Mouse (Mus musculus) regulatory T cell (primary cell): Measurements from ENCODE around the gene Klk1.

Source experiments
- in situ Hi-C: fragments of 300-600 bp; cut with MboI, MseI; formaldehyde crosslinking; loops from one replicate; pipeline ENCODE4 v1.15.1; 2025; ENCODE audit warnings: high pct_unique_total_duplicates

Klk1 gene

DNA sequence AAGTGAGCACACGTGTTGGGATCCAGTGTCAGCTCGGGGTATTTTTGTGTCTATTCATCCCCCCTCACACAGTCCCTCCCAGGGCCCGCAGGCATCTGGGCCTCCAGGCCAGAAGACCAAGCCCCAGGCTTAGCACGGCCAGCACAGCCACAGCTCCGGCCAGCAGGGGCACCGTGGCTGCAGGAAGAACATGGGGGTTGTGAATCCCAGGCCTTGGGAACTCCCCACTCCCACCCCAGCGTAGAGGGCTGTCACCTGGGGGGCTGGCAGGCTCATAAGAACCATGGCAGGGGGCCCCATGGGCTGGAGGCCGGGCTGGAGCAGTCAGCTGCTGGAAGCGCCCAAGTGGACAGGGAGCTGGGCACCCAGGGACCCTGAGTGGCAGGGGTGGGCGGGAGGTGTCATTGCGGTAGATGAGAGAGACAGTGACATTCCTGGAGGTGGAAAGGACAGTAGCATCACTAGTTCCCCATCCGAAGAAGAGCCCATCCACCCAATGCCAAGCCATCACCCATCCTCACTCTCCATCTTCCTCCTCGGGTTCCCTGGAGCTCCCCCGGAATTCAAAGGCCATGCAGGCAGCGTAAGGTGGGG lies 28.0 kb downstream of the Klk1 start:
- in situ Hi-C loops, result loop anchor here (10.0 kb wide), 1 partner anchor 1262 kb away; the partner anchor contains the start of gene Nucb1

DNA sequence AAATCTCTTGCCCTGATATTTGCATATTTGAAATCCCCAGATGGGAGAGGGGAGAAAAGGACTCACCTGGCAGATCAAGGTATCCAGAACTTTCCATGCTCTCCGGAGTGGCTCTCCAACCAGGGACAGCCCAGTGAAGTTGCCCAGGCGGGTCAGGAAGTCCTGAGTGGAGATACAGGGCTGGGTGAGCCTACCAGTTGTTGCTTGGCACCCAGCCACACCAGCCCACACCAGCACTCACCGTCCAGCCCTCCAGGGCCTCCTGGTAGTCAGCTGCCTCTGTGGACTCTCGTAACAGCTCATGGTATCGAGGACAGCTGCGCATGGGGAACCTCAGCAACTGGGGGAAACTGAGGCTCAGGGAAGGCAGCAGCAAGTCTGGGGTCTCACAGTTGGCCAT lies 29.8 kb downstream of the Klk1 start:
- in situ Hi-C loops, result loop anchor here (10.0 kb wide), 1 partner anchor 1260 kb away; the partner anchor contains the start of gene Nucb1

DNA sequence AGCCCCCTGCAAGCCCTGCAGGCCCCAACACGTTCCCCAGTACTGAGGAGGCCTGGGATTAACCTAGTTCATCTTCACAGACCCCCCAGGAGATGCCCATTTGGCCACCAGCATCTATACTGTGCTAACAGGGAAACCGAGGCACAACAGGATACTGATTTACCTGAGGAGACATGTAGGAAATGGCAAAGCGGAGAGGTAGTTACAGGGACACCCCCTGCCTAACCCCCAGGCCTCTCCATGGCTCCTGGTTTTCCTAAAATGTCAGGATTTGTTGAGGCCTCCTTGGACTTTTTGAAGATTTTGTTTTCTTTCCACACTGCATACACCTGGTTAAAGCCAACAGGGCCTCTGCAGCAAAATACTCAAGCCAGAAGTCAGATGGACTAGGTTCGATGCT lies 32.1 kb downstream of the Klk1 start, which contains the start of gene Acp4:
Gene Acp4 (minus strand): TSS at position 101 of the 400 bp plus-strand sequence.
- in situ Hi-C loops, result loop anchor here (10.0 kb wide), 1 partner anchor 1258 kb away; the partner anchor contains the start of gene Nucb1

DNA sequence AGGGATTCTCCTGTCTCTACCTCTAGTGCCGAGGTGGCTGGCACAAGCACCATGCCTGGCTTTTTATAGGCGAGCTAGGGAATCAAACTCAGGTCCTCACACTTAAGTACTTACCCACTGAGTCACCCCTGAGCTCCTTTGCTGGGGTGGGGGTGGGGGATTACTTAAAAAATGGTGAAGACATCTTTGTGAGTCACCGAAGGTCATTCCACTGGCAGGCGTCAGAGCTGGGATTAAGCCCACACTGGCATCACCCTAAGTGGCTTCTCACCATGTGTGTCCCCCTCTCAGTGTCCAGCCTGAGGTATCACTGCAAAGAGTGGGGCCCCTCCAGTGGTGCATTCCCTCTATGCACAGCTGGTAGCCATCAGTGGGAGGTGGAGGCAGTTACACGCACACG lies 35.2 kb downstream of the Klk1 start:
- in situ Hi-C loops, result loop anchor here (5.0 kb wide), 1 partner anchor 222 kb away; no protein-coding TSS in a partner anchor

DNA sequence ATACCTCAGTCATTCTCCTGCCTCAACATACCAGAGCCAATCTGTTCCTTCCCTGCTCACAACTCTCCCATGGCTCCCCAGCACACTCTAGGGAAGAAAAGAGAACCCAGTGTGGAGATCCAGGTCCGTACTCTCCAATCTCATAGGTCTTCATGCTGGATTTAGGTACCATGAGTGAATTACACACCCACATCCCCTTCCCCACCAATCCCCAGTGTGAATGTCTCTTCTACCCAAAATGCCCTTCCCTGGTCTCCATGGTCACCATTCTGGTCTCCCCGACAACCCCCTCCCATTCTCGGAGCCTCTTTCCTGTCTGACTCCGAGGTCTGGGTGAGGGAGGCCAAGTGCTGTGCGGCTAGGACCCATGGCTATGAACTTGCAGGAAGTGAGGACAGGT lies 36.0 kb downstream of the Klk1 start, which contains the start of gene Gm15517:
Gene Gm15517 (plus strand): TSS at position 301 of the 400 bp plus-strand sequence.
- in situ Hi-C loops, result loop anchor here (5.0 kb wide), 1 partner anchor 221 kb away; no protein-coding TSS in a partner anchor

DNA sequence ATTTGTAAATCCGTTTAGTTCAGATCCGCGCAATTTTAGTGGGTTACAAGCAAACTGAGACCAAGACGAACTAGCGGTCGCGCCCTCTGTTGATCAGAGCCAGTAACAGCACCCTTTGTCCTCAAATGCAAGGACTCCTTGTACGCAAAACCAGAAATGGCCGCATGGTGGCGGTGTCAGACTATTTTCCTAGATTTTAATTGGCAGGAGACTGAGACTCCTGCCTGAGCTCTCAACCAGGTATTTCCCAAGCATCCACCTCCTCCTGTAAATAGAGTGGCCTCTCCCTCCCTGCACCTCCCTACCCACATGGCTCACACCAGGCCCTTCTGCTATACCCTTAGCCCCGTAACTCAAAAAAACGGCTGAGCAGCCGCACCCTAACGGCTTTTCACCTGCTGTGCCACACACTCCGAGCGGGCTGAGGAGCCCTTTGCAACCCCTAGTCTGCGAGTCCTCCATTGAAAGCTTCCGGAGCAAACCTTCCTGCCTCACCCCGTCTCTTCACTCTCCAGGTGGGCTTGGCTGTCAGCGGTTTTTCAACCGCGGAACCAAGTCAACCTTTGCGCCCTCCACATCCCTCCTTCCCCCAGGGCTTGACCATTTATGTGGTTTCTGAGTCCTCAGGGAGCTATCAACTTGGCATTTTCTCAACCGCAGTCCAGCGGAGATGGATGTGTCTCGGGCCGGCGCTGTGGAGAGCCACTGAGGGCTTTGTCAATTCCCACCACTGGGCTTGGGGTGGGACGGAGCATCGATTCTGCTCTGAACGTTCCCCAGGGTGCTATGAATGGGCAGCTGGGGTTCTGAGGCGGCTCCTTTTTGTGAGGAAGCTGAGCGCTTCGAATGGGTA lies 37.9 kb downstream of the Klk1 start:
- in situ Hi-C loops, result loop anchor here (5.0 kb wide), 1 partner anchor 219 kb away; no protein-coding TSS in a partner anchor

DNA sequence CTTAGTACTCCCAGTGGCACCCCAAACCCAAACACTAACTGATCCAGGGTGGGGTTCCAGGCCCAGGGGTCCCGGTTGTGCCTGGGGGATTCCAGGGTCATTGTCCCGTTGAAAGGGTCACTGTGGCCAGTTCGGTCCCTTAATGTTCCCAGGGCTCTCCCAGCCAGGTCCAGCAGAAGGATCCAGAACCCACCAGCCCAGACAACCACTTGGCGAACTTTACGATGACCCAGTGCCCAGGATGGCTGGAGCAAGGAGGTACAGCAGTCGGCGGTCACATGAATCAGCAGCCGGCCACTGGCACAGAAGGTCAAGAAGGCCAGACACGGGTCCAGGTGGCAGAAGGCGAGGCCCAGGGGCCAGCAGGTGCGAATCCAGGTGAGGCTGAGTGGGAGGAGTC lies 43.0 kb downstream of the Klk1 start:
- in situ Hi-C loops, result loop anchor here (5.0 kb wide), 2 partner anchors 44 to 84 kb away; partner anchors contain the start of gene Shank1

DNA sequence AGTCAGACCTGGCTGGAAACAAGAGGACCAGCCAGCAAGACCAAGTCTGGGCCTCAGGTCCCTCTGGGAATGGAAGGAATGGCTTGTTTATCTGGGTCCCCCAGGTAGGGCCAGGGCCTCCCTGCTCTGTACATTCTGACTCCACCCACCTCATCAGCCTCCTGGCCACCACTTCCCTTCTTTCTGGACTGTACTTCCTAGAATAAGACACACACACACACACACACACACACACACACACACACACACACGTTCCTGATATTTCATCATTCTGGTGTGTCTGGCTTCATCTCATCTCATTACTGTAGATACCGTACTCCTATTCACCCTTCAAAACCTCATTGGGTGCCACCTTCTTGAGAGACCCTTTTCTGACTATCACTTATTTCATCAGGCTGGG lies 44.2 kb downstream of the Klk1 start:
- in situ Hi-C loops, result loop anchor here (5.0 kb wide), 2 partner anchors 43 to 83 kb away; partner anchors contain the start of gene Shank1

DNA sequence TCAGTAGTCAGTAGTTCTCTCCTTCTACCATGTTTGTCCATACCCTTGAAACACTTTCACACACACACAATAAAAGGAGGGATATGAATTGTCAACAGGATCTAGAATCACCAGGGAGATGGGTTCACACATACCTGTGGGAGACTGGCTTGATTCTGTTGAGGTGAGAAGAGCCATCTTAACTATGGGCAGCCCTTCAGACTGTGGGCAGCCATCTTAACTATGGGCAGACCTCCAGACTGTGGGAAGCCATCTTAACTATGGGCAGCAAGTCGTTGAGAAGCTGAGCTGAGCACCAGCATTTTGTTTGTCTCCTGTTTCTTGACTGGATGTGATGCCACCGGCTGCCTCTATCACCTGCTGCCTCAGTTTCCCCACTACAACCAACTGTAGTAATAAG lies 46.1 kb downstream of the Klk1 start:
- in situ Hi-C loops, result no loop called here

DNA sequence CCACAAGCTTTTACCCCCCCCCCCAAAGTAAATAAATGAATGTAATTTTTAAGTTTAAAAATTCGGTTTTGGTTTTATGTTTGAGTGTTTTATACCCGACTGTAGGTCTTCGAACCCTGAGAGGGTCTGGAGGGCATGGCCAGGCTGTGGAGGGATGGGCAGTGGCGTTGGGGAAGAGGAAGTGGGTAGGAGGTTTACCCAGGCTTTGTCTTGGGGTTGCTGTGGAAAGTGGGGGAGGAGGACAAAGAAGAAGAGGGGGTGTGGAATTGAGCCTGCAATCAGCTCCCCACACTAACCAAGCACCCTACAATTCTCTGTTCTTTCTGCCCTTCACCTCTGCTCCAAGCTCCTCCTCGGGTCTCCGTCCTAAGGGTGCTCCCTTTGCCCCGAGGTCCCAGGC lies 47.4 kb downstream of the Klk1 start:
- in situ Hi-C loops, result no loop called here

DNA sequence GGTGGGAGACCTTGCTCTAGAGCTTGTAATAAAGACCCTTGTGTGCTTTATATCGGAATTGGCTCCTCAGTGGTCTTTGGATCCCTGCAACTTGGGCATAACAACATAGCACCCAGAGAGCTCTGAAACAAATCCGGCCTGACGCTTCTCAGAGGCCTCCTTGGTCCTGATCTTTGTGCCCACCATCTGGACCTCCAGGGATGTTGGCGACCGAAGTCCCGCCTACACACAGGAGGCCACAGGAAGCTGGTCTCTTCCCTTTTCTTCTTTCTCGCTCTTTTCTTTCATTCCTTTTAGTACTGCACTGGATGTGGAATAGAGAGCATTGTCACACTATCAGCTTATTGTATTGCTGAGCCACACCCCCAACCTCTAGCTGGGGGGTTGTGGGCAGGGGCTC lies 48.3 kb downstream of the Klk1 start:
- in situ Hi-C loops, result no loop called here

DNA sequence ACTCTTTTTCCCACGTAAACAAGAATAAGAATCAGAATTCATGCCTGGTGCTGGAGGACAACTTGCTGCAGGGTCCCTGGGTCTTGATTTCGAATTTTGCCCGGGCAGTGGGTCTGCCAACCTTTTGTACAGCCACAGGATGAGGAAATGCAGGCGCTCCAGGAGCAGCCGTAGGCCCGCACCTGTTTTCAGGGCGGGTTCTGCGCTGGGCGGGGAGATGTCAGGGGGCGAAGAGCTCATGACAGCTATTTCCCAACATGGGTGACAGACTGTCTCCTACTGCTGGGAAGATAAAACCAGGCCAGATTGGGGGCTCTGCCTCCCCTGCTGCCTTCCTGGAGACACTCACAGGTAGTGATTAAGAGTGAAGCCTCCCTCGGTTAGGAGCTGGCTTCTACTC lies 48.9 kb downstream of the Klk1 start:
- in situ Hi-C loops, result no loop called here

DNA sequence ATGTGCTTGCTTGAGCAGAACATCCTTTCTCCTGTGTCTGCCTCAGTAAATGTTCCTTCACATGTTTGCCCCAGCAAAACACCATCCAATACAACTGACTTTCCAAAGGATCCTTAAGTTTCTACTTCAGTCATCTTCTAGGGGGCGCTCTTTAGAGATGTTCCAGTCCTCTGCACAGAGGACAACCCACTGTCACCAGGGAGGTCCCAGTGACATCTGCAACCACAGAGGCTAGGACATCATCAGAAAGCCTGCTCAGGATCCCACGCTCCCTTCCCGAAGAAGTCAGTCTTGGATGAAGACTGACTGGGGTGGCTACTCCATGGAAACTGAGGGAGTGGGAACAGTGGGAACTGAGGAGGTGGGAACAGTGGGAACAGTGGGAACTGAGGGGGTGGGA lies 50.4 kb downstream of the Klk1 start:
- in situ Hi-C loops, result no loop called here

DNA sequence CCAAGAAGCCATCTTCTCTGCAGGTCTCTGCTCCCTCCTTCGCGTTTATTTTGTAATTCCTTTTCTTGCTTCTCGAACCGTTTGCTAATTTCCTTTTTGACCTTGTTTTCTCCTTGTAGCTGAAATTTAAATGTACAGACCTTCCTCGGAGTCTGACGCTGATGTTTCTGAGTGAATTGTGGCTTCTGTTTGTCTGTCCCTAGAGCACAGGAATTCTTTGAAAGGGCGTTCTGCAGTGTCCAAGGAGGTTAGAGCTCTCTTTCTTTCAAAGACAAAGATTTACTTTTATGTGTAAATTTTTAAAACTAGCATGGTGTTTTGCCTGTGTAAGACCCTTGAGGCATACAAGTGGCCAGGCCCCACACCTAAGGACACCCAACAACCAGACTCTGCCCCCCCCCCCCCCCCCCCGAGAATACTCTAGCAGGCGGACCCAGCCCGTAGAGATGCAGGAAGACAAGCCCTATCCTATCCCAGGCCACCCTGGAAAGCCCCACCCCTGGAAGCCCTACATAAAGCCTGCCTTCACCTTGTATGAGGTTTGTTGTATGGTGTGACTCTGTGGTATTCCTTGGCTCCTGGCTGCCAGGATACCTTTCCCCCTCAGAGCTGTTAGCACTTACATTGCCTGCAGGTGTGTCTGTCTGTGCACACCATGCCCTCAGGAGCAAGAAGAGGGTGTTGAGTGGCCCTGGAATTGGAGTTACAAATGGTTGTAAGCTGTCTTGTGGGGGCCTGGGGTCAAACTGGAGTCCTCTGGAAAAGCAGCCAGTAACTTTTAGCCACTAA lies 51.5 kb downstream of the Klk1 start:
- in situ Hi-C loops, result no loop called here

DNA sequence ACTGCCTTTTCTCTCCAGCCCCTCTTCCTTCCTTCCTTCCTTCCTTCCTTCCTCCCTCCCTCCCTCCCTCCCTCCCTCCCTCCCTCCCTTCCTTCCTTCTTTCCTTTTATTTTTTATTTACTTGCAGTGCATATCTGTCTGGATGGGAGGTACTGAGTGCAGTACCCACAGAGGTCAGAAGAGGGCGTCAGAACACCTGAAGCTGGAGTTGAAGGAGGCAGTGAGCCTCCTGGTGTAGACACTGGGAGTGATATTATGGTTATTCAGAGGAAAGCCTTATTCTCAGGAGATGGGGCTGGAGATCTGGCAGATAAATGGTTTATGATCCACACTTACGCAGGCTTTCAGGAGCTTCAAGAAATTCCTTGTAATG lies 52.1 kb downstream of the Klk1 start:
- in situ Hi-C loops, result no loop called here
